Mouse (Mus musculus) CD8-positive naive resting alpha-beta T cell, adult 57 days (primary cell): ENCODE results near the gene Vmn1r20. TPM values are rescaled to one million over a fixed set of nuclear protein-coding genes. Genes with fewer than 3 reads are reported as not detected.

Experiments
- total RNA-seq: library from RNA; stranded (reverse); gene quantifications from one replicate; pipeline ENCODE4 v1.2.4, GENCODE M21; 2023

The Vmn1r20 gene
- not detected for total RNA-seq

DNA sequence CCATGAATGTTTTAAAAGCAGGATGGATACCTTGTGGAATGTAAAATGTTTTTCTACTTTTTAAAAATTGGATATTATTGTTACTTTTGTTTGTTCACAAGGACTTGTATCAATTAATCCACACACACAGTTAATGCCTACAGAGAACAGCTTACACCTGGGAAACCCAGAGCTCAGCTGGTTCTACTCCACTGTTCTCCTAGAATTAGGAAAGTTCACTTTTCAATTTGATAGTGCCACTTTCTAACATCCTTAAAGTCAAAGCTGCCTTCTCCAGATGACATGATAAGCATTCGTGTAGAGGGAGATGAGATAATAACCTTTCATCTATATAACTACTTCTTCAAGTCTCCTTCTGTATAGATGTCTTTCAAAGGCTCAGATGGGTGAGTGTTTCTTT is at the start of gene Vmn1r20:
Vmn1r20 (plus strand) TSS at position 301 of the 400 bp plus-strand sequence.

GRCm38 (mm10) chr6:57395683-57396082 is 33.0 kb upstream of the Vmn1r20 start, which contains the start of gene Vmn1r18:
Vmn1r18 (minus strand) TSS chr6:57395783.

DNA sequence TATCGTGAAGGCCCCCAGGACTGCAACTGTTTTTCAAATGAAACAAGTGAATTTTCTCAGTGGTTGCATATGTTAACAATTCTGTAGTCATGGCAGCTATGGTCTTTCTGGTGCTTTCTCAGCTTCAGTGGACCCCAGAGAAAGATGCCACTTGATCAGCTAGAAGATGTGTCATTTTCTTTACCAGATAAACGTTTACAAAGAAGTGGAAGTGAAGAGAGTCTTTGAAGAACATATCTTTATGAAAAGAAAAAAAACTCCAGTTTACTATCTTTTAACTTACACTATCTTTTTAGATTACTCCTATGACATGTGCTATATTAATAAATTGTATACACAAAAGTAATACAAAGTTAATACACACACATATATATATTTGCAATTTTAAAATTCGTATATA is 25.2 kb upstream of the Vmn1r20 start, which contains the start of gene Vmn1r19:
Vmn1r19 (plus strand) TSS at position 301 of the 400 bp plus-strand sequence.

Other genes with a start within 250 kb of the Vmn1r20 start
- not detected for gene Vmn1r13, start 225.6 kb upstream of the Vmn1r20 start, total RNA-seq
- gene Vmn1r14, start 197.2 kb upstream of the Vmn1r20 start, total RNA-seq = not detected
- gene Vmn1r15, start 171.0 kb upstream of the Vmn1r20 start, total RNA-seq = not detected
- not detected for gene Vmn1r16, start 99.4 kb upstream of the Vmn1r20 start, total RNA-seq
- gene Vmn1r17, start 65.2 kb upstream of the Vmn1r20 start, total RNA-seq = not detected
- not detected for gene Vmn1r18, start 33.1 kb upstream of the Vmn1r20 start, total RNA-seq
- gene Vmn1r19, start 25.1 kb upstream of the Vmn1r20 start, total RNA-seq = not detected
- 35.1 TPM for gene Ppm1k, start 106.5 kb downstream of the Vmn1r20 start, total RNA-seq
- gene Herc6, start 152.1 kb downstream of the Vmn1r20 start, total RNA-seq = 46.4 TPM